Mouse (Mus musculus) midbrain, embryonic 13.5 days (tissue): ENCODE measurements around the gene Gm10309. TPM values are rescaled to one million over a fixed set of nuclear protein-coding genes. Genes with fewer than 3 reads are reported as not detected.

ENCODE experiments used
- polyA plus RNA-seq: library from polyadenylated mRNA; unstranded; fragments of >200 nt; fragmentation: Nextera tagmentation; extraction: Ambion mirVana; gene quantifications from 2 replicates; pipeline ENCODE4 v1.2.1, GENCODE M21; 2015

The Gm10309 gene
- polyA plus RNA-seq, 1 experiment from 2014 or later = 0.38 TPM

Other genes with a start within 250 kb of the Gm10309 start
- 4.0 and 4.3 TPM in 2 replicates for gene Epas1, start 248.5 kb upstream of the Gm10309 start, polyA plus RNA-seq